Mouse (Mus musculus): Measurements from ENCODE around the gene Cyth4. TPM values are rescaled to one million over a fixed set of nuclear protein-coding genes. Genes with fewer than 3 reads are reported as not detected.

The Cyth4 gene
- polyA plus RNA-seq, 1 experiment, result 105 TPM

DNA sequence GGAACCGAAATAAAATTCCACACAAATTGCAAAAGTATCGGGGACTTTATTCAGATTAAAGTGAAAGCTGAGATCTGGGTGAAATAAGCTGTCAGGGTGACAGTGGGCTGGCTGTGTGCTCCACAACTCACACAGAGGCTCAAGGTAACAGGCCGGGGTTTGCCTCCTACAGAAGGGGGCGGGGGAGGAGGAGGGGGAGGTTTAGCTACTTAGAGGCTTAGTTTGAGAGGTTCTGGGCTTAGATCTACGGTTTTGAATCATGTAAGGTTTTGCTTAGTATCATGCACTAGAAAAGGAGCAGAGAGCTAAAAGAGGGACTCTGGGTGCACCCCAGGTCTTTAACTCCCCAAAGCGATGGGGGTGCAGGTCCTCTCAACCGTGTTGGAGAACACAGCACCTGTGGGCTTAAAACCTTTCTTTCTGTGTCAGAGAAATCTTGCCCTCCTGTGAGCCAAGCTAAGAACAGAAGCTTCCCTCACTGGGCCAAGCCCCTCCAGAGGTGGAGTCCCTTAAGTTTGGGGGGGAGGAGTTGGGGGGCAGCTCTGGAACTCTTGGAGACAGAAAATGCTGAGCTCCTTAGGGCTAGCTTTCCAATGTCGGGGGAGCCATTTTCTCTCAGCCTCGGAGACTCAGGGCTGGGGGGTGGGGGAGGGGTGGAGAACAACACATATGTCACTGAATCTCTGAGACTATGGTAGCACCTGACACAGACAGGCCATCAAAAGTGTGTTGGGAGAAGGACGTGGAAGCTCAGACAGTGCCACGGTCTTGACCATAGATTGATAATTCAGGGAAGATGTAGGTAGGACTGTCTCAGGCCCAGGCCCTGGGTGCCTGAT lies 37.5 kb upstream of the Cyth4 start:
- Histone ChIP-seq H3K4me3 (replicated peaks; ENCODE audit: control insufficient read depth, low read depth, low read length) (no peak overlapping the region), H3K27ac (ENCODE audit: control insufficient read depth, insufficient read depth, low read depth, low read length, poor library complexity) (no peak overlapping the region), H3K4me1 (ENCODE audit: control insufficient read depth, insufficient read depth, low read length) (peaks cover 10% of the 10 kb centered on the region)
- TF ChIP-seq POLR2A (IDR thresholded peaks at IDR 0.05; ENCODE audit: borderline replicate concordance, control insufficient read depth, low read depth, low read length) (no peak), CTCF (IDR thresholded peaks at IDR 0.05; ENCODE audit: control insufficient read depth, insufficient read depth, low read length) (no peak)
- WGBS, result 42% methylated on average over 11 of the region's 11 CpGs

DNA sequence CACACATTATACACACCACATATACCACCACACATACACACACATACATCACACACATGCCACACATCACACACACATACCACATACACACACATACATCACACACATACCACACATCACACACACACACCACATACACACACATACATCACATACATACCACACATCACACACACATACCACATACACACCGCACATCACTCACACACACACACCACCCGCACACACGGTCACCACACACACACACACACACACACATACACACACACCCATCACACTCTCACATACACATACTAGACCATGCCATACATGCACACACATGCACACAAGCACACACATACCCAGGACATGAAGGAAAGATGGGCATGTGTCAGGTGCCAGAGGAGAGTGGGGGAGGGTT lies 33.5 kb upstream of the Cyth4 start:
- Histone ChIP-seq H3K4me1 (ENCODE audit: control insufficient read depth, insufficient read depth, low read length) (peaks cover 25% of the 10 kb centered on the region), H3K27ac (ENCODE audit: control insufficient read depth, insufficient read depth, low read depth, low read length, poor library complexity) (peak overlapping the region; percentile 89; the same call in 1 of the 2 replicates), H3K4me3 (replicated peaks; ENCODE audit: control insufficient read depth, low read depth, low read length) (peak overlapping the region; percentile 29)
- no peak for TF ChIP-seq POLR2A (IDR thresholded peaks at IDR 0.05; ENCODE audit: borderline replicate concordance, control insufficient read depth, low read depth, low read length)
- TF ChIP-seq CTCF (IDR thresholded peaks at IDR 0.05; ENCODE audit: control insufficient read depth, insufficient read depth, low read length), result 0 out of 2 replicates have a peak, but pooled peaks have one; percentile 31
- 89% methylated on average over 3 of the region's 3 CpGs for WGBS

DNA sequence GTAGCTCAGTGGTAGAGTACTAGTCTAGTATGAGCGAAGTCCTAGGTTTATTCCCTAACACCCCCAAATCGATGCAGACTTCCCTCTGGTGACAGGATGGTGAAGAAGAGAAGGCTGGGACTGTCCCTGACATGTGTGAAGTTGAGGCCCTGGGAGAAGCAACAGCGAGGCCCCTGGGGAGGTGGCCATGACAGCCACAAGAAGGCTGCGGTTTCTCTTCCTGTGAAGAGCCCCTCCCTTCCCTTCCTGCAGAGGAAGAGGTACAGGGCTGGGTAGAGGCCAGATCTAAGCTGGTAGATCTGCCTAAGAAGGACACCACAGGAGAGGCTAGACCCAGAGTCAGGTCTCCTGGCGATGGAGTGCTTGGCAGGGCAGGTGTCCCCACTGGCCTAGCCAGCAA lies 32.9 kb upstream of the Cyth4 start:
- Histone ChIP-seq H3K4me1 (ENCODE audit: control insufficient read depth, insufficient read depth, low read length) (peaks cover 25% of the 10 kb centered on the region), H3K27ac (ENCODE audit: control insufficient read depth, insufficient read depth, low read depth, low read length, poor library complexity) (peak overlapping the region; percentile 89)

DNA sequence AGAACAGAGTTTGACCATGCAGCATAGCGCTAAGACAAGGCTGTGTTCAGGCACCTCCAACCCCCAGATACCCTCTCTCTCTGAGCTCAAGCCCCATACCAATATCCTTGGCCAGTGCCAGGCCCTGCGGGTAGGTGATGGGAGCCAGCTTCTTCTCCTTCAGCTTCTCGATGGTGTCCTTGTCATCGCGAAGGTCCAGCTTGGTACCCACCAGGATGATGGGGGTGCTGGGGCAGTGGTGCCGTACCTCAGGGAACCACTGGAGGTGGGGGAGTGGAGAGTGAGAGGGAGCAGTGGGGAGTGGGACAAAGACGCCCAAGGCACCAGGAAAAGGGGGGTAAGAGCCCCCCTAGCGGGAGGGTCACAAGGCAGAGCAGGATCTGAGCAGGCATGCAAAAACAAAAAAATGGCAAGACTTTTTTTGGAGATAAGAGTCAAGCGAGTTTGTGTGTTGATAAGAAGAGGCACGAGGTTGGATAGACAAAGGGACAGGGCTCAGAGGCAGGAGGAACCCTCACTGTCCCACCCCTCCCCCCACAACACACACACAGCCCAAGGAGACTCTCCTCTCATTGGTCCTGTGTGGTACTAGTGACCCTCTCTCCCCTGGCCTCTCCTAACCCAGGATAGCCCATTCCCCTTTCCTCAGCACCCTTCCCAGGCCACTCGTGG lies 31.9 kb upstream of the Cyth4 start:
- TF ChIP-seq CTCF (IDR thresholded peaks at IDR 0.05; ENCODE audit: control insufficient read depth, insufficient read depth, low read length) (no peak), POLR2A (IDR thresholded peaks at IDR 0.05; ENCODE audit: borderline replicate concordance, control insufficient read depth, low read depth, low read length) (no peak)
- peak overlapping the region; percentile 8 for H3K4me3 ChIP-seq (replicated peaks; ENCODE audit: control insufficient read depth, low read depth, low read length)
- peak overlapping the region; percentile 89 for H3K27ac ChIP-seq (ENCODE audit: control insufficient read depth, insufficient read depth, low read depth, low read length, poor library complexity)
- WGBS, result 59% methylated on average over 11 of the region's 11 CpGs
- peaks cover 26% of the 10 kb centered on the region for H3K4me1 ChIP-seq (ENCODE audit: control insufficient read depth, insufficient read depth, low read length)

More for the DNA sequence above, 32.9 kb upstream of the Cyth4 start:
- TF ChIP-seq CTCF (IDR thresholded peaks at IDR 0.05; ENCODE audit: control insufficient read depth, insufficient read depth, low read length), result no peak
- peak; percentile 36; the same call in 1 of the 2 replicates for TF ChIP-seq POLR2A (IDR thresholded peaks at IDR 0.05; ENCODE audit: borderline replicate concordance, control insufficient read depth, low read depth, low read length)
- 4% methylated on average over 5 of the region's 5 CpGs for WGBS
- H3K4me3 ChIP-seq (replicated peaks; ENCODE audit: control insufficient read depth, low read depth, low read length), result peak overlapping the region; percentile 29

DNA sequence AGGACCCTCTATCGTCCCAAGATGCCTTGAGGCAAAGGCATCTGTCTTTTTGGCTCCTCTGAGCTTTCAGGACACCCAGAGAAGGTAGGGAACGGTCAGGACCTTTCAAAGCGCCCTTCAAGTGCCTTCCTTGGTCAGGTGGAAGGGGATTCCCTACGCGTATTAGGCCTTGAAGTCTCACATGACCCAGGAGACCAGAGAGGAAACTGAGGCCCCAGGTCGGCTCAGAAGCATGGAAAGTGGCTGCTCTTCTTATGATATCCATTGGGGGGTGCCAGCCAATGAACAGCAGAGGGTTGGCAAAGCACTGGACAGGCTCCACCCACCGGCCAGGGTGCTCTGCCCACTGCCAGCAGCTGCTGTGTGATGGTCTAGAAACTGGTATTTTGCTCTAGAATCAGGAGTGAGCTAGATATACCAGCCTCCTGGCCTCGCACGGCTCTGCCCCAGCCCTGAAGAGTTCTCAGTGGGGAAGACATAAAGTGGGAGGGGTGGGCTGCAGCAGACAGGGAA lies 29.2 kb upstream of the Cyth4 start:
- Histone ChIP-seq H3K4me1 (ENCODE audit: control insufficient read depth, insufficient read depth, low read length) (peaks cover 28% of the 10 kb centered on the region), H3K27ac (ENCODE audit: control insufficient read depth, insufficient read depth, low read depth, low read length, poor library complexity) (no peak overlapping the region), H3K4me3 (replicated peaks; ENCODE audit: control insufficient read depth, low read depth, low read length) (no peak overlapping the region)
- no peak for TF ChIP-seq CTCF (IDR thresholded peaks at IDR 0.05; ENCODE audit: control insufficient read depth, insufficient read depth, low read length)
- TF ChIP-seq POLR2A (IDR thresholded peaks at IDR 0.05; ENCODE audit: borderline replicate concordance, control insufficient read depth, low read depth, low read length), result no peak
- WGBS, result 71% methylated on average over 9 of the region's 9 CpGs

DNA sequence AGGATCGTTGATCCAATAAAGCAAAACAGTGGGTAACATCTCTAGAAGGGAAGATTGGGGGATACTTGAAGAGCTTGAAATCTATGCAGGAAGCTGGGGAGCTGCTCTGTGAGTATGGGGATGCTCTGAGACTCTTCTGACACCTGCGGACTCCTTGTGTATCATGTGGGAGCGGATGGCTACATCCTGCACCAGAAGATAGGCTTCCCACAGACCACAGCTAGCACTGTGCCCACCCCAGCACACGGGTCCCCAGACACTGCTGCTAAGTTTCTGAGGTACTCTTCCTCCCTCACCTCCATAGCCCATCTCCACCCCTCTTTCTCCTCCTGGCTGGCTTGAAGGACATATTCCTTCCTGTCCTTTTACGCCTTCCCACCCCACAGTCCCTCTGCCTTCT lies 26.7 kb upstream of the Cyth4 start:
- H3K27ac ChIP-seq (ENCODE audit: control insufficient read depth, insufficient read depth, low read depth, low read length, poor library complexity), result no peak overlapping the region
- peak overlapping the region; percentile 2 for H3K4me3 ChIP-seq (replicated peaks; ENCODE audit: control insufficient read depth, low read depth, low read length)
- 80% methylated on average over 5 of the region's 5 CpGs for WGBS
- H3K4me1 ChIP-seq (ENCODE audit: control insufficient read depth, insufficient read depth, low read length), result peaks cover 19% of the 10 kb centered on the region
- TF ChIP-seq CTCF (IDR thresholded peaks at IDR 0.05; ENCODE audit: control insufficient read depth, insufficient read depth, low read length) (no peak), POLR2A (IDR thresholded peaks at IDR 0.05; ENCODE audit: borderline replicate concordance, control insufficient read depth, low read depth, low read length) (no peak)

DNA sequence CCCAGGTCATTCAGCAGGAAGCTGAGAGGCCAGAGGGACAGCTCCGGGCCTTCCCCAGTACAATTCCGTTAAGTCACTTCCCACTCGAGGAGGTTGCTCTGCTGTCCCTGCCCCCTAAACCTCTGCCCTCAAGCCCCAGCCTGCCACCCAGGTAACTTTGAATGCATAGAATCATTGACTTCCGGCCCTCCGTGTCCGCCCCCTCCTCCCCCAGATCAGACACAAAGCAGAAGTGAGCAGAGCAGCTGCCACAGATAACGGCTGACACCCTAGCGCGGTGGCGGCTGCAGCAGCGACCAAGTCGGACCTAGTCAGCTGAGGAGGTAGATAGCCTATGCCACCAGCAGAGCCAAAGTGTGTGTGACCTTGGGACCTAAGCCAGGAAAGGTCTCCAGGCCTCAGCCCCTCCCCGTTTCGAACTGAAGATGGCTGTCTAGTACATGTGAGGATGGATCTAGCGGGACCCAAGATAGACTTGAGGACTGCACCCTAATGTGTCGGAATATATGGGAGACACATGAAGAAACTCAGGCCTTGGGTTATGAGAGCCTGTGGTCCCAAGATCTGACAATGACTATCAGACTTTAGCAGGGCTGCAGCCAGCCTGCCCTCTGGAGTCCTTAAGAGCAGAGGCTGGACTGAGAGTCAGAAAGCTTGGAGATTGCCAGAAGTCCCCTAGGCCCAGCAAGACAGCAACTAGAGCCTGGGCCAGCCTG lies 25.1 kb upstream of the Cyth4 start:
- under 1% methylated on average over 16 of the region's 16 CpGs for WGBS
- no peak for TF ChIP-seq CTCF (IDR thresholded peaks at IDR 0.05; ENCODE audit: control insufficient read depth, insufficient read depth, low read length)
- peak; percentile 99 for TF ChIP-seq POLR2A (IDR thresholded peaks at IDR 0.05; ENCODE audit: borderline replicate concordance, control insufficient read depth, low read depth, low read length)
- peak overlapping the region; percentile 92 for H3K4me3 ChIP-seq (replicated peaks; ENCODE audit: control insufficient read depth, low read depth, low read length)
- peak overlapping the region; percentile 91 for H3K27ac ChIP-seq (ENCODE audit: control insufficient read depth, insufficient read depth, low read depth, low read length, poor library complexity)
- peaks cover 14% of the 10 kb centered on the region; the same call in 1 of the 2 replicates for H3K4me1 ChIP-seq (ENCODE audit: control insufficient read depth, insufficient read depth, low read length)
